Mouse (Mus musculus): ENCODE measurements around the gene Nr1i3. TPM values are rescaled to one million over a fixed set of nuclear protein-coding genes. Genes with fewer than 3 reads are reported as not detected.

Gene Nr1i3
- total RNA-seq, 1 experiment from 2014 or later = 0.32 TPM

GRCm38 (mm10) chr1:171249913-171250600, 36.3 kb downstream of the Nr1i3 start, which contains the start of gene Adamts4:
Gene Adamts4 (plus strand): TSS chr1:171250421.
- no peak for ATAC-seq (replicated peaks; ENCODE audit: low read depth, poor library complexity, severe bottlenecking)

- ATAC-seq (replicated peaks; ENCODE audit: low read depth, poor library complexity, severe bottlenecking) = no peak
Observed at GRCm38 (mm10) chr1:171250680-171251593, 37.2 kb downstream of the Nr1i3 start, which contains the start of gene Ndufs2. Gene Ndufs2 (minus strand): TSS chr1:171251388.

GRCm38 (mm10) chr1:171251594-171252324, 38.0 kb downstream of the Nr1i3 start:
- ATAC-seq (replicated peaks; ENCODE audit: low read depth, poor library complexity, severe bottlenecking) = no peak

GRCm38 (mm10) chr1:171252415-171252814, 38.6 kb downstream of the Nr1i3 start:
- ATAC-seq (replicated peaks; ENCODE audit: low read depth, poor library complexity, severe bottlenecking) = no peak

- no peak for ATAC-seq (replicated peaks; ENCODE audit: low read depth, poor library complexity, severe bottlenecking)
Observed at GRCm38 (mm10) chr1:171256095-171256818, 42.5 kb downstream of the Nr1i3 start.

GRCm38 (mm10) chr1:171256937-171257548, 43.3 kb downstream of the Nr1i3 start:
- ATAC-seq (replicated peaks; ENCODE audit: low read depth, poor library complexity, severe bottlenecking) = peak; percentile 60; the same call in 1 of the 2 replicates

GRCm38 (mm10) chr1:171257781-171258180, 44.0 kb downstream of the Nr1i3 start:
- ATAC-seq (replicated peaks; ENCODE audit: low read depth, poor library complexity, severe bottlenecking) = no peak

- ATAC-seq (replicated peaks; ENCODE audit: low read depth, poor library complexity, severe bottlenecking) = 0 out of 2 replicates have a peak, but pooled peaks have one; percentile 20
Observed at GRCm38 (mm10) chr1:171258921-171259320, 45.2 kb downstream of the Nr1i3 start.

- no peak for ATAC-seq (replicated peaks; ENCODE audit: low read depth, poor library complexity, severe bottlenecking)
Observed at GRCm38 (mm10) chr1:171260316-171260715, 46.5 kb downstream of the Nr1i3 start.

GRCm38 (mm10) chr1:171262594-171263130, 48.9 kb downstream of the Nr1i3 start:
- ATAC-seq (replicated peaks; ENCODE audit: low read depth, poor library complexity, severe bottlenecking) = peak; percentile 76

GRCm38 (mm10) chr1:171263185-171263611, 49.4 kb downstream of the Nr1i3 start:
- no peak for ATAC-seq (replicated peaks; ENCODE audit: low read depth, poor library complexity, severe bottlenecking)

GRCm38 (mm10) chr1:171263666-171264461, 50.1 kb downstream of the Nr1i3 start:
- ATAC-seq (replicated peaks; ENCODE audit: low read depth, poor library complexity, severe bottlenecking) = no peak

- ATAC-seq (replicated peaks; ENCODE audit: low read depth, poor library complexity, severe bottlenecking) = no peak
Observed at GRCm38 (mm10) chr1:171265971-171266744, 52.4 kb downstream of the Nr1i3 start.

- no peak for ATAC-seq (replicated peaks; ENCODE audit: low read depth, poor library complexity, severe bottlenecking)
Observed at GRCm38 (mm10) chr1:171268341-171268740, 54.6 kb downstream of the Nr1i3 start.

GRCm38 (mm10) chr1:171269848-171270572, 56.2 kb downstream of the Nr1i3 start, which contains the start of gene B4galt3:
Gene B4galt3 (plus strand): TSS chr1:171270328.
- peak; percentile 94 for ATAC-seq (replicated peaks; ENCODE audit: low read depth, poor library complexity, severe bottlenecking)

Data from common myeloid progenitor, adult 5-6 weeks (primary cell).